Mouse (Mus musculus) hindbrain, embryonic 16.5 days (tissue): Measurements from ENCODE around the gene Kif19a. TPM values are rescaled to one million over a fixed set of nuclear protein-coding genes. Genes with fewer than 3 reads are reported as not detected.

Experiments
- ATAC-seq: fragments of 200-750 bp; cut with Nextera tagmentation; 2 replicates; pipeline ENCODE4 v1.8.0; 2017; ENCODE audit warnings: moderate TSS enrichment, moderate library complexity
- H3K27ac ChIP-seq: fragments of 300-500 bp; sonication (generic); 2 replicates; pipeline ENCODE4 v1.5.1; 2014; ENCODE audit warnings: low read depth, mild to moderate bottlenecking, control low read depth, low read length, moderate library complexity
- H3K27me3 ChIP-seq: fragments of 300-500 bp; sonication (generic); replicated peaks from 2 replicates; pipeline ENCODE4 v1.6.1; 2014; ENCODE audit warnings: low read length; ENCODE audit not compliant: control insufficient read depth, insufficient read depth
- H3K36me3 ChIP-seq: fragments of 300-500 bp; sonication (generic); 2 replicates; pipeline ENCODE4 v1.6.1; 2014; ENCODE audit warnings: mild to moderate bottlenecking, low read length, moderate library complexity, mixed read lengths; ENCODE audit not compliant: control insufficient read depth, insufficient read depth
- H3K4me1 ChIP-seq: fragments of 300-500 bp; sonication (generic); 2 replicates; pipeline ENCODE4 v1.6.1; 2014; ENCODE audit warnings: low read depth, low read length; ENCODE audit not compliant: control insufficient read depth, insufficient read depth
- H3K4me2 ChIP-seq: fragments of 300-500 bp; sonication (generic); 2 replicates; pipeline ENCODE4 v1.6.1; 2014; ENCODE audit warnings: mild to moderate bottlenecking, low read length, control low read depth, moderate library complexity
- H3K4me3 ChIP-seq: fragments of 300-500 bp; sonication (generic); 2 replicates; pipeline ENCODE4 v1.5.1; 2014; ENCODE audit warnings: mild to moderate bottlenecking, low read length, control low read depth, moderate library complexity
- H3K9ac ChIP-seq: fragments of 300-500 bp; sonication (generic); 2 replicates; pipeline ENCODE4 v1.6.1; 2014; ENCODE audit warnings: low read depth, mild to moderate bottlenecking, control low read depth, low read length, moderate library complexity
- H3K9me3 ChIP-seq: fragments of 300-500 bp; sonication (generic); 2 replicates; pipeline ENCODE4 v1.6.1; 2014; ENCODE audit warnings: mild to moderate bottlenecking, low read length, moderate library complexity; ENCODE audit not compliant: control insufficient read depth
- WGBS: fragments of 180-500 bp; shearing (Covaris S2); extraction: QIAGEN DNeasy Blood & Tissue Kit; methylation state at CpG from one replicate; pipeline ENCODE4 v1.1.7; 2014; 5-methylcytosine and 5-hydroxymethylcytosine counted together
- polyA plus RNA-seq: library from polyadenylated mRNA; unstranded; fragments of >200 nt; fragmentation: Nextera tagmentation; extraction: Ambion mirVana; gene quantifications from 2 replicates; pipeline ENCODE4 v1.2.1, GENCODE M21; 2015

Gene Kif19a
- 0.55 and 0.69 TPM in 2 replicates for polyA plus RNA-seq

GRCm38 (mm10) chr11:114764820-114765818 lies at the start of gene Kif19a:
Kif19a (plus strand) TSS chr11:114765388.
- Histone ChIP-seq H3K4me3 (peak within 1 kb of the TSS; percentile 47), H3K9me3 (no peaks in the 10 kb centered on the region), H3K27ac (no peak within 1 kb of the TSS), H3K4me1 (peaks cover 5% of the 10 kb centered on the region), H3K36me3 (no peaks in the 10 kb centered on the region), H3K4me2 (peak within 1 kb of the TSS; percentile 79), H3K9ac (peak within 1 kb of the TSS; percentile 58), H3K27me3 (peaks cover 5% of the 10 kb centered on the region; the same call in 1 of the 2 replicates)
- 2% methylated on average over 47 of the region's 51 CpGs for WGBS
- peak; percentile 67 for ATAC-seq

GRCm38 (mm10) chr11:114715531-114715930 lies 49.7 kb upstream of the Kif19a start:
- Histone ChIP-seq H3K36me3 (no peaks in the 10 kb centered on the region), H3K9me3 (no peaks in the 10 kb centered on the region), H3K4me2 (no peak overlapping the region), H3K4me3 (no peak overlapping the region), H3K27ac (no peak overlapping the region), H3K4me1 (no peaks in the 10 kb centered on the region), H3K27me3 (no peaks in the 10 kb centered on the region), H3K9ac (no peak overlapping the region)
- 70% methylated on average over 7 of the region's 7 CpGs for WGBS
- ATAC-seq, result no peak

GRCm38 (mm10) chr11:114720535-114720934 lies 44.7 kb upstream of the Kif19a start:
- H3K27ac ChIP-seq, result no peak overlapping the region
- H3K9ac ChIP-seq, result no peak overlapping the region
- no peaks in the 10 kb centered on the region for H3K4me1 ChIP-seq
- H3K4me3 ChIP-seq, result no peak overlapping the region
- no peak overlapping the region for H3K4me2 ChIP-seq
- no peaks in the 10 kb centered on the region for H3K27me3 ChIP-seq
- WGBS, result 90% methylated on average over 10 of the region's 10 CpGs
- no peak for ATAC-seq
- H3K9me3 ChIP-seq, result no peaks in the 10 kb centered on the region
- no peaks in the 10 kb centered on the region for H3K36me3 ChIP-seq

GRCm38 (mm10) chr11:114722438-114722837 lies 42.8 kb upstream of the Kif19a start:
- ATAC-seq, result no peak
- Histone ChIP-seq H3K4me1 (peaks cover 2% of the 10 kb centered on the region), H3K9me3 (no peaks in the 10 kb centered on the region), H3K4me3 (no peak overlapping the region), H3K4me2 (no peak overlapping the region), H3K27me3 (no peaks in the 10 kb centered on the region), H3K36me3 (no peaks in the 10 kb centered on the region), H3K9ac (no peak overlapping the region), H3K27ac (no peak overlapping the region)
- WGBS, result 85% methylated on average over 8 of the region's 8 CpGs

- no peak overlapping the region for H3K4me3 ChIP-seq
- H3K36me3 ChIP-seq, result no peaks in the 10 kb centered on the region
- no peak for ATAC-seq
- H3K9me3 ChIP-seq, result no peaks in the 10 kb centered on the region
- peaks cover 7% of the 10 kb centered on the region for H3K4me1 ChIP-seq
- no peak overlapping the region for H3K27ac ChIP-seq
- WGBS, result 82% methylated on average over 13 of the region's 13 CpGs
- H3K4me2 ChIP-seq, result no peak overlapping the region
- H3K27me3 ChIP-seq, result no peaks in the 10 kb centered on the region
- H3K9ac ChIP-seq, result no peak overlapping the region
Measured at GRCm38 (mm10) chr11:114723030-114723429, 42.2 kb upstream of the Kif19a start.

- H3K4me3 ChIP-seq, result no peak overlapping the region
- H3K27ac ChIP-seq, result no peak overlapping the region
- peaks cover 12% of the 10 kb centered on the region for H3K4me1 ChIP-seq
- H3K4me2 ChIP-seq, result no peak overlapping the region
- H3K9me3 ChIP-seq, result no peaks in the 10 kb centered on the region
- H3K36me3 ChIP-seq, result no peaks in the 10 kb centered on the region
- no peak for ATAC-seq
- WGBS, result 63% methylated on average over 11 of the region's 11 CpGs
- no peaks in the 10 kb centered on the region for H3K27me3 ChIP-seq
- no peak overlapping the region for H3K9ac ChIP-seq
Measured at GRCm38 (mm10) chr11:114724787-114725590, 40.2 kb upstream of the Kif19a start.

- Histone ChIP-seq H3K9ac (peak within 1 kb of the TSS; percentile 3; the same call in 1 of the 2 replicates), H3K36me3 (no peaks in the 10 kb centered on the region), H3K27ac (peak within 1 kb of the TSS; percentile 29; the same call in 1 of the 2 replicates), H3K4me3 (peak within 1 kb of the TSS; percentile 30), H3K9me3 (no peaks in the 10 kb centered on the region), H3K4me1 (peaks cover 12% of the 10 kb centered on the region), H3K27me3 (no peaks in the 10 kb centered on the region), H3K4me2 (peak within 1 kb of the TSS; percentile 57)
- ATAC-seq, result peak; percentile 90
- WGBS, result 12% methylated on average over 34 of the region's 34 CpGs
Measured at GRCm38 (mm10) chr11:114726965-114727825, 38.0 kb upstream of the Kif19a start, which contains the start of gene Dnaic2. Dnaic2 (plus strand) TSS chr11:114727408.

GRCm38 (mm10) chr11:114727826-114728186 lies 37.4 kb upstream of the Kif19a start:
- peak overlapping the region; percentile 30 for H3K4me3 ChIP-seq
- H3K9ac ChIP-seq, result peak overlapping the region; percentile 3; the same call in 1 of the 2 replicates
- H3K9me3 ChIP-seq, result no peaks in the 10 kb centered on the region
- peak overlapping the region; percentile 57 for H3K4me2 ChIP-seq
- ATAC-seq, result no peak
- H3K4me1 ChIP-seq, result peaks cover 12% of the 10 kb centered on the region
- H3K27ac ChIP-seq, result peak overlapping the region; percentile 29; the same call in 1 of the 2 replicates
- no peaks in the 10 kb centered on the region for H3K27me3 ChIP-seq
- WGBS, result 37% methylated on average over 5 of the region's 5 CpGs
- H3K36me3 ChIP-seq, result no peaks in the 10 kb centered on the region
